Mouse (Mus musculus) splenic B cell, adult 2 months (primary cell): ENCODE measurements around the gene Olfr64.

Experiments
- DNase-seq: peaks from one replicate; pipeline ENCODE4 v3.0.0-alpha.2; 2011; ENCODE audit warnings: low read depth, low spot score
- H3K27me3 ChIP-seq: 2 replicates; pipeline ENCODE4 v1.6.1; 2012; ENCODE audit warnings: mild to moderate bottlenecking, low read length, moderate library complexity, mixed read lengths; ENCODE audit not compliant: control insufficient read depth, poor library complexity, insufficient read depth, severe bottlenecking
- H3K36me3 ChIP-seq: 2 replicates; pipeline ENCODE4 v1.6.1; 2012; ENCODE audit warnings: mild to moderate bottlenecking, low read length, moderate library complexity, mixed read lengths; ENCODE audit not compliant: control insufficient read depth, poor library complexity, insufficient read depth, severe bottlenecking

Olfr64 gene

DNA sequence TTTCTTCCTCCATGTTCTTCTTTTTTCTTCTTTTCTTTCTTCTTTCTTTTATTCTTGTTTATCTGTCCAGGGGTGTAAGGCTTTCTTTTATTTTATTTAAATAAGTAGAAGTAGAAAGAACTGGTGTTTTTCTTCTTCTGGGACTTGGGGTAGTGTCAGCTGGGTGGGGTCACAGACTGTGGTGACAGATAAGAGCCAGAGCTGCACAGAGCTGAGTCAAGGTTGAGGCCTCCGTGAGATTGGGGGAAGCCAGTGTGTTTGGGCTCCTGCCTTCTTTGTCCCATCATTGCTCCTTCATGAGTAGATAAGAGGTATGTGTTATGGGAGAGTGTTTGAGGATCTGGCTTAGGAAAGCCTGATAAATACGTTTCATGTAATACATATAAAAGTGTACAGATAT lies 35.2 kb downstream of the Olfr64 start:
- H3K36me3 ChIP-seq, result no peaks in the 10 kb centered on the region
- no peaks in the 10 kb centered on the region for H3K27me3 ChIP-seq
- no peak for DNase-seq

DNA sequence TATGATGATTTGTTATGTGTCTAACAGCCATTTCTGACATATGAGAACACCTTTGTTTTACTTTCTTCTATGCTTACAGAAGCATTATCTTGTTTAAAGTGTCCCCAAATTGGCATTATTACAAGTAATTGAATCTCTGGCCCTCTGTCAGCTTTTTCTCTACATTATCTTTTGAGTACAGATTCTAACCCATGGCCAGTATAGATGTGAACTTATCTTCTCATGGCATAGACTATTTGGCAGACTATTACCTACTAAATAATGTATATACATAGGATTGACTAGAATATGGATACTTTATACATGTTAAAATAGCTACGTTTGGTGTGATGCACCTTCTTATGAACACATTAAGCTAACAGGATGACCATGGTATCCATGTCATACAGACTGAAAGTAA lies 39.6 kb downstream of the Olfr64 start:
- Histone ChIP-seq H3K36me3 (no peaks in the 10 kb centered on the region), H3K27me3 (no peaks in the 10 kb centered on the region; the same call in 1 of the 2 replicates)

DNA sequence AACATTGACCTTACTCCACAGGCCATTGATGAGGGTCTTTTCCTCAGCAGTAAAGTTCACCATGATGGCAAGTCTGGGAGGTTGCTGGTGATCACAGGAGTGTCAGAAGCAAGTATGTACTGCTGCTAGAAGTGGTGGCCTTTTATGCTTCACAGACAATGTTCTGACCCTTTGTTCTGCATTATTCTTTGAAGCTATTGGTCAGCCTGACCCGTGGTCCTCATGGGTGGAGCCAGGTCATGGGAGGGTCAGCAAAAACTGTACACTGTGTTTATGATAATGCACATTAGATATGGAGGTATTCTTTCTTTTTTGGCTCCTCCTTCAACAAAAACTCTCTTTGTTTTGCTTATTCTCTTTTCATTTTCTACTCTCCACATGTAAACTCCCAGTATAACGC lies 41.2 kb downstream of the Olfr64 start, which contains the start of gene Hbb-y:
Gene Hbb-y (minus strand): TSS at position 127 of the 400 bp plus-strand sequence.
- Histone ChIP-seq H3K27me3 (no peaks in the 10 kb centered on the region; the same call in 1 of the 2 replicates), H3K36me3 (no peaks in the 10 kb centered on the region)
- DNase-seq, result no peak

More for the DNA sequence above, 39.6 kb downstream of the Olfr64 start:
- no peak for DNase-seq

DNA sequence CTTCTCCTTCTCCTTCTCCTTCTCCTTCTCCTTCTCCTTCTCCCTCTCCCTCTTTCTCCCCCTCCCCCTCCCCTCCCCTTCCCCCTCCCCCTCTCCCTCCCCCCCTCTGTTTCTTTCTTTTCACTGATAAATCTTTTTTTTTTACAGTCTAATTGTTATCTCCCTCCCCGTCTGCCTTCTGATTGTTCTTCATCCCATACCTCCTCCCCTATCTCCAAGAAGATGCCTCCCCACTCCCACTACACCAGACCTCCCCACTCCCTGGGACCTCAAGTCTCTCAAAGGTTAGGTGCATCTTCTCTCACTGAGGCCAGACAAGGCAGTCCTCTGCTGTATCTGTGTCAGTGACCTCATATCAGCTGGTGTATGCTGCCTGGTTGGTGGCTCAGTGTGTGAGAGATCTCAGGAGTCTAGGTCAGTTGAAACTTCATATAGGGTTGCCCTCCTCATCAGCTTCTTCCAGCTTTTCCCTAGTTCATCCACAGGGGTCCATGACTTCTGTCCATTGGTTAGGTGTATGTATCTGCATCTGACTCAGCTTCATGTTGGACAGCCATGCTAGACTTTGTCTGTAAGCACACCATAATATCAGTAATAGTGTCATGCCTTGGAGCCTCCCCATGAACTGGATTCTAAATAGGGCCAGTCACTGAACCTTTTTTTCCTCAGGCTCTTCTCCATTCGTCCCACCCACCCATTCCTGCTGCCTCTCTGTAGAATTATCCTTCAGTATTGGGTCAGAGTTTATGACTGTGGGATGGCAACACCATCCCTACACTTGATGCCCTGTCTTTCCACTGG lies 49.6 kb downstream of the Olfr64 start:
- Histone ChIP-seq H3K27me3 (no peaks in the 10 kb centered on the region), H3K36me3 (no peaks in the 10 kb centered on the region)
- no peak for DNase-seq

DNA sequence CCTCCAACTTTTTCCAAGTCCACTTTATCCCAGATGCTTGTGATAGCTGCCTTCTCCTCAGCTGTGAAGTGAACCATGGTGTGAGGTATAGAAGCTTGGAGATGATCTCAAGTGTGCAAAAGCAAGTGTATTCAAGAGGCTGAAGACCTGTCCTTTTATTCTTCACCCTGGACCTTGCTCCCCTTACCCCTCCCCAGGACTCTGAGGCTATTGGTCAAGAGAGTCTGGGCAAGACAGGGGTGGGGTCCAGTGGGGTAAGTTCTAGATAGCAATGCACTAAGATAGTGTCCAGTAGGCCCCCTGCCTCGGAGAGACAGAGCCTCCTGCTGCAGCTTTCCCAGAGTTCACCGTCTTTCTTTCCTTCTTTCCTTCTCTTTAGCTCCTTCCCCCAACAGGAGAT lies 51.3 kb downstream of the Olfr64 start, which contains the start of gene Hbb-bh1:
Gene Hbb-bh1 (minus strand): TSS at position 131 of the 400 bp plus-strand sequence.
- H3K27me3 ChIP-seq, result no peaks in the 10 kb centered on the region
- no peak for DNase-seq
- H3K36me3 ChIP-seq, result no peaks in the 10 kb centered on the region

DNA sequence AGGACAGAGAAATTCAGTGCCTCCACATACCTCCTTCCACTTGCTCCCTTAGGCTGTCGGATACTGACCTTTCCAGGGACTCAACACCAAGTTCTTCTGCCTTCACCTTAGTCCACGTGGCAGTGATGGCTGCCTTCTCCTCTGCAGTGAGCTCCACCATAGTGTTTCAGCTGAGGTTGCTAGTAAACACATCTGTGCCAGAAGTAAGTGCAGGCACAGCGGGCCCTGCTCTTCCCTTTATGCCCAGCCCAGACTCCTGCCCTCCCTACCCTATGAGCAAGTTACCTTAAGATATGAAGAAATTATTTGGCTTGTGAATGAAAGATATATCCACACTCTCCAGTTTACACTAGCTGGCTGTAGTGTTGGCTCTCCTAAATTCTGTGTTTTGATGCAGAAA lies 54.0 kb downstream of the Olfr64 start, which contains the start of gene Hbb-bh2:
Gene Hbb-bh2 (minus strand): TSS at position 253 of the 400 bp plus-strand sequence.
- no peaks in the 10 kb centered on the region for H3K36me3 ChIP-seq
- no peaks in the 10 kb centered on the region for H3K27me3 ChIP-seq

More for the DNA sequence above, 54.0 kb downstream of the Olfr64 start, which contains the start of gene Hbb-bh2:
- no peak for DNase-seq
